Mouse (Mus musculus): ENCODE data around the gene Dusp1.

DNA sequence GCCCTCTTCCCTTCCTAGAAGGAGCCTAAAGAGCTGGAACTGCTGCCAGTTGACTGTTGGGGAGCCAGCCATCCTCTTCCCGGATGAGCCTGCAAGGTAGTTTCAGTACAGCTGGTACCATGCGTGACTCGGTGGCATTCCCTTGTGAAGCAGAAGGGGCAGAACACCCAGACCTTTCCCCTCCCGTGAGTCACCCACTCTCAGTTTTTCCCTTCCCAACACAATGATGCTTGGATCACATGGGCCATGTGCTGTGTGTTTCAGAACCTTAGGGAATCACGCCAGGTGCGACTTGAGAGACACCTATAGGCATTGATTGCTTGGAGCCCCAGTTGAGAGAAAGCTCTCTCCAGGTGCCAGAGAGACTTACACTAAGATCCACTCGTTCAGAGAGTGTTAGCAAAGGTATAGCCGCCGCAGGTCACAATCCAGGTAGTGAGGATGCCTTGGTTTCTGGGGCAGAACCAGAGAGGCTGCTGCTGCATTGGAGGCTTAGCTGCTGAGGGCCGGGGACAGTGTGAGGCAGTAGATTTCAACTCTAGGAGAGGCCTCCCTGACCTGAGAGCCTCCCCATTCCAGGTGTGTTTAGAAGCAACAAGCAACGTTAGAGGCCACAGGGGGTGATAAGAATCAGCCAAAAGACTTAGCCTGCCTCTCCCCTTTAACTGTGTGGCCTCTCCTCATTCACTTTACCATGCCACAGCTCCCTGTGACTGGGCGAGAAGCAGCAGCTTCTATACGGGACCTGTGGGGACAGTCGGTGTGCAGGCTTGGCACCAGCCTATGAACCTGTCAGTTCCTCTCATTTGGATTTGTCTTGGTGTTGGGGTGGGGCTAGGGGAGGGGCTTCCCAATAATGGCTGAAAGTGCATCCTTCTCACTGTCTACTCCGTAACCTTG lies 51.5 kb downstream of the Dusp1 start:
- TF ChIP-seq CTCF (IDR thresholded peaks at IDR 0.05) (no peak), EP300 (IDR thresholded peaks at IDR 0.05; ENCODE audit: insufficient read depth, low read depth, low read length) (no peak), POLR2A (IDR thresholded peaks at IDR 0.05; ENCODE audit: insufficient read depth, low read depth, low read length) (no peak)

Measured in heart, adult 2 months (tissue).